Mouse (Mus musculus): ENCODE results near the gene Sppl2c. TPM values are rescaled to one million over a fixed set of nuclear protein-coding genes. Genes with fewer than 3 reads are reported as not detected.

Sppl2c gene
- polyA plus RNA-seq (2015; fragmentation: Nextera tagmentation; extraction: Ambion mirVana): not detected in 2 replicates

DNA sequence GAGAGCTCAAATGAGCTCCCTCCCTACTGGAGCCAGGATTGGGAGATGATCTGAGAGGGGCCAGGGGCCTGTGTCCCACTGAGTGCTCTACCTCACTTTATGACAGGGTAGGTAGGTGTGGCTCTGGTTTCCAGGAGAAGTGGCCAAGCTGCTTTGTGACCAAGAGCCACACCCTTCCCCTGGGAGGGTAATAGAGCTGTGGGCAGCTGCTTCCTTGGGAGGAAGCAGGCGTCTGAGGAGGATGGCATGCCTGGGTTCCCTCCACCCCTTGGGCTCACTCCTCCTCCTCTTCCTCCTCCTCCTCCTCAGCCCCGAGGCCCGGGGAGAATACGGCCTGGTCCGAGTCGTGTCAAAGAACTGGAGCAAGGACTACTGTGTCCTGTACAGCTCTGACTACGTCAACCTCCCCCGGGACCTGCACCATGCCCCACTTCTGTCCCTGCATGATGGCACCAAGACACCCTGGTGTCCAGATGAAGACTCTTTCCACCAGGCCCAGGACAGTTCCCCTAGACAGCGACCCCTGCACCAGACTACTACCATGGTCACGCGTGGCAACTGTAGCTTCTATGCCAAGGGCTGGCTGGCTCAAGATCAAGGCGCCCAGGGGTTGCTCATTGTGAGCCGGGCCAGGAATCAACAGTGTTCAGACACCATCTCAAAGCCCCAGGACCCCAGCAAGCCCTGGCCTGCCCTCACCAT lies at the start of gene Sppl2c:
Gene Sppl2c (plus strand): TSS at position 193 of the 702 bp plus-strand sequence.
- H3K4me2 ChIP-seq (replicated peaks; ENCODE audit: low read depth, low read length): no peak within 1 kb of the TSS
- H3K4me3 ChIP-seq (ENCODE audit: low read depth, low read length): no peak within 1 kb of the TSS
- no peaks in the 10 kb centered on the region for H3K36me3 ChIP-seq (ENCODE audit: insufficient read depth, low read length)
- no peaks in the 10 kb centered on the region for H3K27me3 ChIP-seq (replicated peaks; ENCODE audit: insufficient read depth, low read length)
- no peaks in the 10 kb centered on the region for H3K9me3 ChIP-seq (ENCODE audit: low read length)
- 73% methylated on average over 11 of the region's 13 CpGs for WGBS
- H3K4me1 ChIP-seq (ENCODE audit: insufficient read depth, low read depth, low read length): no peaks in the 10 kb centered on the region
- TF ChIP-seq EP300 (IDR thresholded peaks at IDR 0.05): no peak
- TF ChIP-seq CTCF (IDR thresholded peaks at IDR 0.05): no peak
- no peak within 1 kb of the TSS for H3K27ac ChIP-seq (ENCODE audit: low read length)
- peak; percentile 7 for DNase-seq (ENCODE audit: low spot score)
- no peak for ATAC-seq
- no peak within 1 kb of the TSS for H3K9ac ChIP-seq (replicated peaks; ENCODE audit: low read depth)

DNA sequence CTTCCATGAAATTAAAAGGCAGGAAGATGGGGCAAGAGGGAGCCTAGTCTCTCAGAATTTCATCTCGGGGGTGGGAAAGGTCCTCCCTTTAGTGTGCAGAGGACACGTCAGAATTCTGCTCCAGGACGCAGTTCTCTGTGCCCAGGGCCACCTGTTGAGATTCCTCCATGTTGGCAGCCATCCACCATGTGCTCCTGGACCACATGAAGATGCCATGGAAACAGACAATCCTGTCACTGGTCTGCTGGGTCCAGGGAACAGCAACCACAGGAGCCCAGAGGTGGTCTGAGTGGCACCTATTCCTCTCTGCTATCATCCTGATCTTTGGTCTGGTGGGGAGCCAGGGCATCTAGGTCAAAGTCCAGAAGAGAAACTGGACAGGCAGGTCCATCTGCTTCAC lies 47.2 kb upstream of the Sppl2c start:
- H3K4me2 ChIP-seq (replicated peaks; ENCODE audit: low read depth, low read length): no peak overlapping the region
- H3K27ac ChIP-seq (ENCODE audit: low read length): no peak overlapping the region
- no peaks in the 10 kb centered on the region for H3K36me3 ChIP-seq (ENCODE audit: insufficient read depth, low read length)
- 0 out of 2 replicates have a peak, but pooled peaks cover 9% of the 10 kb centered on the region for H3K27me3 ChIP-seq (replicated peaks; ENCODE audit: insufficient read depth, low read length)
- DNase-seq (ENCODE audit: low spot score) (no peak), ATAC-seq (no peak)
- H3K4me1 ChIP-seq (ENCODE audit: insufficient read depth, low read depth, low read length): no peaks in the 10 kb centered on the region
- WGBS: 61% methylated on average over 3 of the region's 3 CpGs
- TF ChIP-seq CTCF (IDR thresholded peaks at IDR 0.05) (no peak), EP300 (IDR thresholded peaks at IDR 0.05) (no peak)
- H3K9me3 ChIP-seq (ENCODE audit: low read length): no peaks in the 10 kb centered on the region
- H3K9ac ChIP-seq (replicated peaks; ENCODE audit: low read depth): no peak overlapping the region
- no peak overlapping the region for H3K4me3 ChIP-seq (ENCODE audit: low read depth, low read length)

DNA sequence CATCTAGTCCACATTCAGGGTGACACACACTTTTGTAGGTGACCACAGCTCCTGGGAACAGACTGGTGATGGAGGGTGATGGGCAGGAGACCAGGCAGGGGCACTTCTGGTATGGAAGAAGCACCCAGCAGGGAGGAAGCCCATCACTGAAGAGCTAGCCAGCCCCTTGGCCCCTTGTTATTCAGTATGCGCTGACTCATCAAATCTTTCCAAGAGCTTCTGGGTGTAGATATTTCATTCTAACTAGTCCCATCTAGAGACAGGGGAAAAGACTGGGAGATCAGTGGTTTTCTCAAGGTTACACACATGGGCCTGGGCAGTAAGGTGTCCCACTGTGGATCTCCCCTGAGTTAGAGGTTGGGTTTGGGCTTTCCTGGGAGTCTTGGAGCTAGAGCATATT lies 41.2 kb upstream of the Sppl2c start:
- Histone ChIP-seq H3K36me3 (ENCODE audit: insufficient read depth, low read length) (no peaks in the 10 kb centered on the region), H3K9me3 (ENCODE audit: low read length) (no peaks in the 10 kb centered on the region), H3K4me1 (ENCODE audit: insufficient read depth, low read depth, low read length) (no peaks in the 10 kb centered on the region), H3K4me3 (ENCODE audit: low read depth, low read length) (no peak overlapping the region), H3K9ac (replicated peaks; ENCODE audit: low read depth) (no peak overlapping the region), H3K4me2 (replicated peaks; ENCODE audit: low read depth, low read length) (no peak overlapping the region), H3K27me3 (replicated peaks; ENCODE audit: insufficient read depth, low read length) (no peaks in the 10 kb centered on the region), H3K27ac (ENCODE audit: low read length) (no peak overlapping the region)
- 100% methylated on average over 1 of the region's 1 CpGs for WGBS
- ATAC-seq (no peak), DNase-seq (ENCODE audit: low spot score) (no peak)
- no peak for TF ChIP-seq CTCF (IDR thresholded peaks at IDR 0.05)
- no peak for TF ChIP-seq EP300 (IDR thresholded peaks at IDR 0.05)

DNA sequence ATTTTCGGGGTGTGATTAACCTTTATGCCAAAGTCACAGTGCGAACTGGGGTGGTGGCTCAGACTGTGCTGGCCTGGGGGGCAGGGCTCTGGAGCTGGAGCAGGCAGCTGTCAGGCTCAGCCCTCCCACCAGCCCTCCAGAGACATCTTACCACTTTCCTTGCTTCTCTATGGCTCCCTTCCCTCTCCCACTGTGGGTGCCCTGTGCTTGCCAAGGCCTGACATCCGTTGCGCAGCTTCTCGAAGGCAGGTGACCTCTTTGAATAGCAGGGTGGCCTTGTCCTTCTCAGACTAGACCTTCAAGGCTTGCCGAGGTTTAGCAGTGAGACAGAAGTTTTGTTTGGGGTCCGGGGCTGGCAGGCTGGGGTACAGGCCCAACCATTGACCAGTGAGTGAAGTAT lies 37.3 kb upstream of the Sppl2c start:
- Histone ChIP-seq H3K4me3 (ENCODE audit: low read depth, low read length) (no peak overlapping the region), H3K36me3 (ENCODE audit: insufficient read depth, low read length) (no peaks in the 10 kb centered on the region), H3K27me3 (replicated peaks; ENCODE audit: insufficient read depth, low read length) (no peaks in the 10 kb centered on the region), H3K9me3 (ENCODE audit: low read length) (no peaks in the 10 kb centered on the region), H3K9ac (replicated peaks; ENCODE audit: low read depth) (no peak overlapping the region), H3K27ac (ENCODE audit: low read length) (no peak overlapping the region), H3K4me2 (replicated peaks; ENCODE audit: low read depth, low read length) (no peak overlapping the region), H3K4me1 (ENCODE audit: insufficient read depth, low read depth, low read length) (no peaks in the 10 kb centered on the region)
- no peak for DNase-seq (ENCODE audit: low spot score)
- TF ChIP-seq EP300 (IDR thresholded peaks at IDR 0.05) (no peak), CTCF (IDR thresholded peaks at IDR 0.05) (no peak)
- 69% methylated on average over 7 of the region's 7 CpGs for WGBS
- no peak for ATAC-seq

DNA sequence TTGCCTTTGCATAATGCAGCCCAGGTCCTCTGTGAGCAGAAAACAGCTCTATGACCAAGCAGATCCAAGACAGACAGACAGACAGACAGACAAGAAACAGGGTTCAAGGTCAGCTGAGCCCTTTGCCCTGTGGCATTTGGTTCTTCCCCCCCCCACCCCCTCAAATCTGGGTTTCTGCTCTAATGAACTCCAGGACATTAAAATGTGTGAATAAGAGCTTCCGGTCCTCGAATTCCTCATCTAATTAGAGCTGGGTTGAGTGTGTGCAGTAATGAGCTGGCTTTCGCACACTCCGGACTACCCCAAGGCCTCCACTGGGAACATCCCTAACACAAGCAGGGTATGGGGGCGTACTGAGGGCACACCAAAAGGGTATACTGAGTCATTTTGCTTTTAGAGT lies 35.2 kb upstream of the Sppl2c start:
- Histone ChIP-seq H3K4me1 (ENCODE audit: insufficient read depth, low read depth, low read length) (no peaks in the 10 kb centered on the region), H3K9ac (replicated peaks; ENCODE audit: low read depth) (no peak overlapping the region), H3K9me3 (ENCODE audit: low read length) (no peaks in the 10 kb centered on the region), H3K4me2 (replicated peaks; ENCODE audit: low read depth, low read length) (no peak overlapping the region), H3K36me3 (ENCODE audit: insufficient read depth, low read length) (no peaks in the 10 kb centered on the region), H3K27me3 (replicated peaks; ENCODE audit: insufficient read depth, low read length) (no peaks in the 10 kb centered on the region), H3K4me3 (ENCODE audit: low read depth, low read length) (no peak overlapping the region), H3K27ac (ENCODE audit: low read length) (no peak overlapping the region)
- ATAC-seq (no peak), DNase-seq (ENCODE audit: low spot score) (no peak)
- TF ChIP-seq EP300 (IDR thresholded peaks at IDR 0.05) (no peak), CTCF (IDR thresholded peaks at IDR 0.05) (no peak)
- WGBS: 69% methylated on average over 5 of the region's 5 CpGs

DNA sequence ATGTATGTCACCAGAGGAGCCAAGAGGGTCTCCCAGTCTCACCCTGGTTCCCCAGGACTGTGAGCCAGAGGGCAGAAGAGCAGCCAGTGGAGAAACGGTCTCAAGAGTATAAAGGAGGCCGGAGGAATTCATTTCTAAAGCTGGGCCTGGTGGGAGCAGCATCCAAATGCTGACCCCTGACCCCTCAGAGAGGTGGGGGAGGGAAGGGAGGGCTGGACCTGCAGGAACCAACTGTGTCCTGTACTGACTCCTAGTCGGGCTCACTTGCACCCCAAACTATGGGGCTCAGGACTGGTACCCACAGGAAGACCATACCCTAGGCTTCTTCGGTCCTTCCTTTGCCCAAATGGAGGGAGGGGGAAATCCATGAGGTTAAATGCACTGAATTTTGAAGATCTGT lies 31.8 kb upstream of the Sppl2c start:
- H3K4me1 ChIP-seq (ENCODE audit: insufficient read depth, low read depth, low read length): no peaks in the 10 kb centered on the region
- WGBS: 65% methylated on average over 4 of the region's 4 CpGs
- TF ChIP-seq CTCF (IDR thresholded peaks at IDR 0.05) (no peak), EP300 (IDR thresholded peaks at IDR 0.05) (no peak)
- H3K27me3 ChIP-seq (replicated peaks; ENCODE audit: insufficient read depth, low read length): 0 out of 2 replicates have a peak, but pooled peaks cover 5% of the 10 kb centered on the region
- H3K36me3 ChIP-seq (ENCODE audit: insufficient read depth, low read length): no peaks in the 10 kb centered on the region
- no peaks in the 10 kb centered on the region for H3K9me3 ChIP-seq (ENCODE audit: low read length)
- DNase-seq (ENCODE audit: low spot score): no peak
- no peak for ATAC-seq
- no peak overlapping the region for H3K27ac ChIP-seq (ENCODE audit: low read length)
- no peak overlapping the region for H3K4me2 ChIP-seq (replicated peaks; ENCODE audit: low read depth, low read length)
- H3K4me3 ChIP-seq (ENCODE audit: low read depth, low read length): no peak overlapping the region
- no peak overlapping the region for H3K9ac ChIP-seq (replicated peaks; ENCODE audit: low read depth)

All from lung, postnatal 0 days (tissue).